Comparison of ENCODE assay signal across 8 mouse cellular contexts in genomic region chr10:71284511-71285125, GRCm38 (mm10). TPM values are rescaled to one million over a fixed set of nuclear protein-coding genes. Genes with fewer than 3 reads are reported as not detected.
A peak's percentile ranks its signal among the peaks of the same experiment; 100 is the strongest.
DNase-seq lines count a peak whose midpoint lies in the region; ATAC-seq and TF ChIP-seq lines count a peak whose summit lies in the region.

No protein-coding gene starts in this region.

- peak overlapping the region; percentile 56 for H3K27ac ChIP-seq in embryonic facial prominence, embryonic 15.5 days (replicated peaks)
- peak overlapping the region; percentile 80 for H3K27ac ChIP-seq in heart, postnatal 0 days (ENCODE audit: low read depth)
- H3K27ac ChIP-seq in liver, embryonic 12.5 days: no peak overlapping the region
- H3K27ac ChIP-seq in olfactory bulb, adult 2 months (ENCODE audit: insufficient read depth, low read depth, low read length): peak overlapping the region; percentile 75

- peak; percentile 74 for ATAC-seq in embryonic facial prominence, embryonic 15.5 days (ENCODE audit: insufficient number of reproducible peaks, low FRiP score, low TSS enrichment, low read depth)
- ATAC-seq in heart, postnatal 0 days (ENCODE audit: insufficient read depth, low read depth): peak; percentile 69
- ATAC-seq in liver, embryonic 12.5 days: peak; percentile 70

- WGBS in lung, adult 2 months: under 1% methylated on average over 41 of the region's 41 CpGs
- WGBS in embryonic facial prominence, embryonic 15.5 days: under 1% methylated on average over 41 of the region's 41 CpGs
- under 1% methylated on average over 39 of the region's 41 CpGs for WGBS in heart, postnatal 0 days
- WGBS in liver, embryonic 12.5 days (ENCODE audit: insufficient replicate concordance): under 1% methylated on average over 36 of the region's 41 CpGs
- WGBS in olfactory bulb, adult 2 months: under 1% methylated on average over 41 of the region's 41 CpGs

- no peak for TF ChIP-seq EP300 in heart, postnatal 0 days (IDR thresholded peaks at IDR 0.05; ENCODE audit: low read depth)

- TF ChIP-seq CTCF in lung, adult 2 months (IDR thresholded peaks at IDR 0.05; ENCODE audit: insufficient read depth, low read length): no peak
- no peak for TF ChIP-seq CTCF in heart, postnatal 0 days (IDR thresholded peaks at IDR 0.05; ENCODE audit: low read depth)
- TF ChIP-seq CTCF in olfactory bulb, adult 2 months (IDR thresholded peaks at IDR 0.05; ENCODE audit: insufficient read depth, low read depth, low read length): no peak

- no peaks in the 10 kb centered on the region for H3K9me3 ChIP-seq in embryonic facial prominence, embryonic 15.5 days (replicated peaks)
- no peaks in the 10 kb centered on the region for H3K9me3 ChIP-seq in heart, postnatal 0 days (replicated peaks; ENCODE audit: control insufficient read depth, low read length)
- no peaks in the 10 kb centered on the region for H3K9me3 ChIP-seq in liver, embryonic 12.5 days (replicated peaks)

- H3K36me3 ChIP-seq in embryonic facial prominence, embryonic 15.5 days: no peaks in the 10 kb centered on the region
- H3K36me3 ChIP-seq in heart, postnatal 0 days (replicated peaks; ENCODE audit: control insufficient read depth, insufficient read depth, low read length): 0 out of 2 replicates have a peak, but pooled peaks cover 5% of the 10 kb centered on the region
- H3K36me3 ChIP-seq in liver, embryonic 12.5 days: no peaks in the 10 kb centered on the region

- H3K27me3 ChIP-seq in embryonic facial prominence, embryonic 15.5 days: no peaks in the 10 kb centered on the region; the same call in 1 of the 2 replicates
- H3K27me3 ChIP-seq in heart, postnatal 0 days (ENCODE audit: control insufficient read depth, insufficient read depth, low read length): no peaks in the 10 kb centered on the region
- peaks cover 18% of the 10 kb centered on the region for H3K27me3 ChIP-seq in liver, embryonic 12.5 days (replicated peaks)

- peak overlapping the region; percentile 77 for H3K9ac ChIP-seq in embryonic facial prominence, embryonic 15.5 days
- peak overlapping the region; percentile 82 for H3K9ac ChIP-seq in heart, postnatal 0 days (replicated peaks; ENCODE audit: low read depth, low read length)
- peak overlapping the region; percentile 73 for H3K9ac ChIP-seq in liver, embryonic 12.5 days

- peaks cover 7% of the 10 kb centered on the region for H3K4me1 ChIP-seq in lung, adult 2 months (ENCODE audit: control insufficient read depth, insufficient read depth, low read length)
- peaks cover 10% of the 10 kb centered on the region; the same call in 1 of the 2 replicates for H3K4me1 ChIP-seq in embryonic facial prominence, embryonic 15.5 days
- peaks cover 16% of the 10 kb centered on the region for H3K4me1 ChIP-seq in heart, postnatal 0 days (ENCODE audit: control insufficient read depth, insufficient read depth)
- H3K4me1 ChIP-seq in liver, embryonic 12.5 days: peaks cover 12% of the 10 kb centered on the region
- H3K4me1 ChIP-seq in olfactory bulb, adult 2 months (ENCODE audit: control insufficient read depth, insufficient read depth, low read length): peaks cover 15% of the 10 kb centered on the region

- TF ChIP-seq POLR2A in lung, adult 2 months (IDR thresholded peaks at IDR 0.05; ENCODE audit: borderline replicate concordance, extremely low read depth, low read depth, low read length): no peak
- no peak for TF ChIP-seq POLR2A in olfactory bulb, adult 2 months (IDR thresholded peaks at IDR 0.05; ENCODE audit: insufficient read depth, low read depth, low read length)

- peak overlapping the region; percentile 68 for H3K4me2 ChIP-seq in embryonic facial prominence, embryonic 15.5 days (replicated peaks)
- H3K4me2 ChIP-seq in heart, postnatal 0 days (ENCODE audit: low read depth, low read length): peak overlapping the region; percentile 93
- H3K4me2 ChIP-seq in liver, embryonic 12.5 days: peak overlapping the region; percentile 85

- no peak for DNase-seq in lung, adult 2 months
- no peak for DNase-seq in lung, postnatal 10 days
- peak; percentile 58 for DNase-seq in MN1 (ENCODE audit: low spot score)
- peak; percentile 43 for DNase-seq in heart, postnatal 0 days (ENCODE audit: low spot score)
- DNase-seq in thymus, postnatal 4 days: no peak

- H3K4me3 ChIP-seq in lung, adult 2 months (replicated peaks; ENCODE audit: extremely low read depth, low read depth, low read length): peak overlapping the region; percentile 56
- H3K4me3 ChIP-seq in embryonic facial prominence, embryonic 15.5 days (replicated peaks): peak overlapping the region; percentile 91
- H3K4me3 ChIP-seq in heart, postnatal 0 days (ENCODE audit: low read depth, low read length): peak overlapping the region; percentile 94
- peak overlapping the region; percentile 76 for H3K4me3 ChIP-seq in liver, embryonic 12.5 days
- H3K4me3 ChIP-seq in olfactory bulb, adult 2 months (ENCODE audit: insufficient read depth, low read depth, low read length): peak overlapping the region; percentile 100

RNA-seq across cellular contexts. Expression of gene Ube2d1, which starts 0.4 kb away (rescaled TPM):
- 31.4 and 34.3 TPM in 2 replicates for polyA plus RNA-seq in lung, adult 2 months (2012; rRNA removed)
- 54.9 and 61.5 TPM in 2 replicates for polyA plus RNA-seq in embryonic facial prominence, embryonic 15.5 days (2015; fragmentation: Nextera tagmentation; extraction: Ambion mirVana)
- total RNA-seq in heart, postnatal 0 days (2014; rRNA removed; ENCODE audit: low replicate concordance): 19.6 and 46.8 TPM in 2 replicates
- polyA plus RNA-seq in heart, postnatal 0 days (2015; fragmentation: Nextera tagmentation; extraction: Ambion mirVana): 45.3 and 48.5 TPM in 2 replicates
- polyA plus RNA-seq in liver, embryonic 12.5 days (2016; fragmentation: Nextera tagmentation; extraction: Ambion mirVana): 12.0 and 12.5 TPM in 2 replicates
- not detected in 2 replicates for polyA plus RNA-seq in olfactory bulb, adult 2 months (2012; ENCODE audit: insufficient read depth, insufficient read length, low replicate concordance, missing spikeins)

RNA-seq across cellular contexts. Expression of gene Tfam, which starts 46.5 kb away (rescaled TPM):
- 4.5 and 5.1 TPM in 2 replicates for polyA plus RNA-seq in lung, adult 2 months (2012; rRNA removed)
- polyA plus RNA-seq in embryonic facial prominence, embryonic 15.5 days (2015; fragmentation: Nextera tagmentation; extraction: Ambion mirVana): 56.6 and 61.6 TPM in 2 replicates
- 11.9 and 13.1 TPM in 2 replicates for total RNA-seq in heart, postnatal 0 days (2014; rRNA removed; ENCODE audit: low replicate concordance)
- 41.9 and 49.7 TPM in 2 replicates for polyA plus RNA-seq in heart, postnatal 0 days (2015; fragmentation: Nextera tagmentation; extraction: Ambion mirVana)
- 51.0 and 59.5 TPM in 2 replicates for polyA plus RNA-seq in liver, embryonic 12.5 days (2016; fragmentation: Nextera tagmentation; extraction: Ambion mirVana)
- not detected in 2 replicates for polyA plus RNA-seq in olfactory bulb, adult 2 months (2012; ENCODE audit: insufficient read depth, insufficient read length, low replicate concordance, missing spikeins)

Comparison
In these comparisons a context has a peak if more than half of its experiments do, and no peak if none do; other contexts are left out.
1. DNase-seq: peak in MN1 (single experiment) and heart, postnatal 0 days (single experiment); none in lung, adult 2 months (single experiment), lung, postnatal 10 days (single experiment) and thymus, postnatal 4 days (single experiment).
2. Peak in every context shown above with its lines, with median percentiles within 50 percentile points of each other: H3K4me3 ChIP-seq, ATAC-seq, H3K4me2 ChIP-seq and H3K9ac ChIP-seq.